27 mouse cellular contexts compared by ENCODE assay signal in the genomic region with DNA sequence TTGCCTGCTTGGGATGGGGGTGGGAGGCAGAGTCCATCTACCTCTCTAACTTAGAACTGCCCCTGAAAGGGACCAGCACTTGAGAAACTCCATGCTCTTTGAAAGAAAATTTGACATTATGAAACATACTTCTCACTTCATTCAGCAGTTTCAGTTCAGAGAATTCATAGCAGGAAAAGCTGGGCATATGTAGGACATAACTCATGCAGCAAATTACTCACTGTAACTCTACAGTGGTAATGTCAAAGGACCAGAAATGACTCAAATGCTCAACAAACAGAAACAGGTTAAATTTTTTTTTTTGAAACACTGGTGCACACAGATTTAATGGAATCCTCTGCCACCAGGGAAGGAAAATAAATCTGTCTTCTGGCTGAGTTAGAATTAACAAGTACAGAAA. TPM values are rescaled to one million over a fixed set of nuclear protein-coding genes. Genes with fewer than 3 reads are reported as not detected.
DNase-seq lines count a peak whose midpoint lies in the region; ATAC-seq and TF ChIP-seq lines count a peak whose summit lies in the region.
"Had no signal": no experiment of that assay in that cellular context is flagged by ENCODE, and none has a peak within 500 bp of the region (broad histone marks: within the 10 kb centered on the region; RNA-seq: fewer than 3 reads in every experiment).

No protein-coding gene starts in this region.

- H3K4me2 ChIP-seq in stomach, embryonic 16.5 days (ENCODE audit: low read depth, low read length): no peak overlapping the region
- no peak overlapping the region for H3K4me2 ChIP-seq in stomach, postnatal 0 days (replicated peaks; ENCODE audit: low read depth)
- no peak overlapping the region for H3K4me2 ChIP-seq in kidney, embryonic 15.5 days
- H3K4me2 ChIP-seq: hindbrain, embryonic 12.5 days; hindbrain, embryonic 15.5 days had no signal

- H3K4me1 ChIP-seq in stomach, embryonic 16.5 days (ENCODE audit: control insufficient read depth, insufficient read depth, low read length): no peaks in the 10 kb centered on the region
- H3K4me1 ChIP-seq in stomach, postnatal 0 days (replicated peaks; ENCODE audit: control insufficient read depth, insufficient read depth): no peaks in the 10 kb centered on the region
- H3K4me1 ChIP-seq in kidney, embryonic 15.5 days: no peaks in the 10 kb centered on the region
- H3K4me1 ChIP-seq: hindbrain, embryonic 12.5 days; hindbrain, embryonic 15.5 days had no signal

- peak overlapping the region; percentile 4; the same call in 1 of the 2 replicates for H3K27ac ChIP-seq in stomach, embryonic 16.5 days (ENCODE audit: low read length)
- H3K27ac ChIP-seq in stomach, postnatal 0 days (replicated peaks): no peak overlapping the region
- H3K27ac ChIP-seq in kidney, embryonic 15.5 days: no peak overlapping the region
- H3K27ac ChIP-seq: heart, adult 2 months; heart, embryonic 10.5 days; hindbrain, embryonic 12.5 days; hindbrain, embryonic 15.5 days had no signal

- no peak overlapping the region for H3K4me3 ChIP-seq in stomach, embryonic 16.5 days (replicated peaks; ENCODE audit: low read length)
- no peak overlapping the region for H3K4me3 ChIP-seq in stomach, postnatal 0 days (ENCODE audit: low read depth, low read length)
- H3K4me3 ChIP-seq in kidney, embryonic 15.5 days (replicated peaks): no peak overlapping the region
- H3K4me3 ChIP-seq: heart, adult 2 months; heart, embryonic 10.5 days; hindbrain, embryonic 12.5 days; hindbrain, embryonic 15.5 days had no signal

- peak; percentile 96 for ATAC-seq in frontal cortex, adult (ENCODE audit: low TSS enrichment)
- ATAC-seq in stomach, embryonic 16.5 days (ENCODE audit: insufficient read depth, low FRiP score): no peak
- no peak for ATAC-seq in stomach, postnatal 0 days (ENCODE audit: low FRiP score, low TSS enrichment)
- no peak for ATAC-seq in kidney, embryonic 15.5 days (replicated peaks; ENCODE audit: low FRiP score)
- ATAC-seq: activated CD4-positive, CD25-positive, alpha-beta regulatory T cell, adult 4 months; forebrain, embryonic 14.5 days; forebrain, postnatal 0 days had no signal

- TF ChIP-seq CTCF in stomach, postnatal 0 days (IDR thresholded peaks at IDR 0.05; ENCODE audit: low read depth): no peak

- H3K9me3 ChIP-seq in stomach, embryonic 16.5 days (replicated peaks; ENCODE audit: control insufficient read depth, low read length): no peaks in the 10 kb centered on the region
- no peaks in the 10 kb centered on the region for H3K9me3 ChIP-seq in stomach, postnatal 0 days (ENCODE audit: control insufficient read depth, low read length)
- H3K9me3 ChIP-seq in kidney, embryonic 15.5 days (replicated peaks): no peaks in the 10 kb centered on the region
- H3K9me3 ChIP-seq: G1E; heart, embryonic 10.5 days; hindbrain, embryonic 12.5 days; hindbrain, embryonic 15.5 days had no signal

- no peak for DNase-seq in frontal cortex, postnatal 10 days (ENCODE audit: low spot score in 2 of 2)
- no peak for DNase-seq in stomach, postnatal 0 days (ENCODE audit: low spot score)
- peak; percentile 41 for DNase-seq in brain, adult 2 months (ENCODE audit: low read depth, low spot score)
- DNase-seq in adrenal gland, adult 18-20 months (ENCODE audit: low spot score in 2 of 2): no peak
- DNase-seq in kidney, adult 11 months: no peak
- DNase-seq: adrenal gland, postnatal 10 days; adrenal gland, postnatal 36 days; B cell, adult 2 months; cerebellum, adult 11-12 months; cerebellum, adult 9-10 months; cerebellum, postnatal 14 days; forebrain, postnatal 0 days; gastrocnemius, postnatal 10 days; gastrocnemius, postnatal 36 days; heart, adult 2 months had no signal

- H3K36me3 ChIP-seq in stomach, embryonic 16.5 days (ENCODE audit: control insufficient read depth, insufficient read depth, low read length): no peaks in the 10 kb centered on the region
- H3K36me3 ChIP-seq in stomach, postnatal 0 days (ENCODE audit: control insufficient read depth, insufficient read depth, low read length): no peaks in the 10 kb centered on the region
- H3K36me3 ChIP-seq in kidney, embryonic 15.5 days: no peaks in the 10 kb centered on the region
- H3K36me3 ChIP-seq: G1E; heart, embryonic 10.5 days; hindbrain, embryonic 12.5 days; hindbrain, embryonic 15.5 days had no signal

- no peaks in the 10 kb centered on the region for H3K27me3 ChIP-seq in stomach, embryonic 16.5 days (ENCODE audit: control insufficient read depth, insufficient read depth, low read length)
- no peaks in the 10 kb centered on the region for H3K27me3 ChIP-seq in stomach, postnatal 0 days (ENCODE audit: control insufficient read depth, insufficient read depth, low read length)
- no peaks in the 10 kb centered on the region for H3K27me3 ChIP-seq in kidney, embryonic 15.5 days
- H3K27me3 ChIP-seq: CH12.LX; hindbrain, embryonic 12.5 days; hindbrain, embryonic 15.5 days had no signal

- no peak overlapping the region for H3K9ac ChIP-seq in stomach, embryonic 16.5 days (ENCODE audit: low read length)
- no peak overlapping the region for H3K9ac ChIP-seq in stomach, postnatal 0 days (ENCODE audit: low read length)
- H3K9ac ChIP-seq in kidney, embryonic 15.5 days: no peak overlapping the region
- H3K9ac ChIP-seq: forebrain, postnatal 0 days; hindbrain, embryonic 12.5 days; hindbrain, embryonic 15.5 days had no signal

- no peak for TF ChIP-seq EP300 in stomach, postnatal 0 days (optimal IDR thresholded peaks at IDR 0.05)

RNA-seq across cellular contexts. Expression of gene Arnt2, which starts 56.5 kb away (rescaled TPM):
- 2.9 and 3.0 TPM in 2 replicates for polyA plus RNA-seq in stomach, embryonic 16.5 days (2015; fragmentation: Nextera tagmentation; extraction: Ambion mirVana)
- 0.89 and 0.94 TPM in 2 replicates for polyA plus RNA-seq in stomach, postnatal 0 days (2015; fragmentation: Nextera tagmentation; extraction: Ambion mirVana)
- total RNA-seq in adrenal gland, adult 18-20 months (2021): 10 to 100 TPM; 34.9 to 36.4 TPM
- polyA plus RNA-seq in kidney, embryonic 15.5 days (2015; fragmentation: Nextera tagmentation; extraction: Ambion mirVana): 10.5 and 12.2 TPM in 2 replicates
- total RNA-seq: granulocyte monocyte progenitor cell, adult 5-6 weeks; hematopoietic stem cell, adult 5-6 weeks had no signal
- polyA plus RNA-seq: G1E had no signal
